Mouse (Mus musculus) CH12.LX (cell line): ENCODE measurements at regions not wholly inside any gene's neighbourhood (a gene's known extent, or its start where the extent isn't known, plus 50 kb on each side); places are given as distances from the start of the nearest gene placed in this dataset.

ENCODE experiments used
- DNase-seq: peaks from one replicate; pipeline ENCODE4 v3.0.0-alpha.2; 2013; ENCODE audit errors: extremely low read depth
- H3K27ac ChIP-seq: 2 replicates; pipeline ENCODE4 v1.5.1; 2012; ENCODE audit warnings: low read depth, mild to moderate bottlenecking, control low read depth, moderate library complexity; ENCODE audit not compliant: insufficient read depth
- H3K27me3 ChIP-seq: replicated peaks from 2 replicates; pipeline ENCODE3; 2012; ENCODE audit warnings: inconsistent platforms
- H3K36me3 ChIP-seq, 2 experiments: replicated peaks in 1 of 2; 2 replicates each; pipeline versions ENCODE3 to v1.6.1; 2012; ENCODE audit warnings: inconsistent platforms in 1 of 2, low read length in 1 of 2, mild to moderate bottlenecking in 1 of 2, mixed read lengths in 1 of 2, moderate library complexity in 1 of 2; ENCODE audit not compliant: control insufficient read depth in 1 of 2, insufficient read depth in 1 of 2
- H3K4me1 ChIP-seq, 2 experiments: 2 replicates each; pipeline ENCODE4 v1.6.1; 2012; ENCODE audit warnings: inconsistent platforms in 1 of 2, moderate library complexity in 1 of 2; ENCODE audit not compliant: insufficient read depth in 2 of 2, control insufficient read depth in 1 of 2
- H3K4me2 ChIP-seq: 2 replicates; pipeline ENCODE4 v1.6.1; 2012; ENCODE audit warnings: low read depth, mild to moderate bottlenecking, control low read depth; ENCODE audit not compliant: poor library complexity, insufficient read depth, severe bottlenecking
- H3K4me3 ChIP-seq, 3 experiments: fragments of 150-350 bp in 1 of 3; sonication (generic) in 1 of 3; replicated peaks in 1 of 3; 2 replicates each; pipeline versions ENCODE3 to v1.5.1; 2011 to 2012; ENCODE audit warnings: low read depth in 2 of 3, low read length in 2 of 3, mild to moderate bottlenecking in 2 of 3, moderate library complexity in 2 of 3, control low read depth in 1 of 3, improper control_type of control experiment in 1 of 3, inconsistent platforms in 1 of 3, mixed read lengths in 1 of 3; ENCODE audit not compliant: poor library complexity in 1 of 3
- H3K79me2 ChIP-seq: replicated peaks from 2 replicates; pipeline ENCODE4 v1.6.1; 2012; ENCODE audit warnings: mild to moderate bottlenecking, moderate library complexity; ENCODE audit not compliant: control insufficient read depth, poor library complexity, insufficient read depth, severe bottlenecking; ENCODE audit errors: extremely low read depth
- H3K9ac ChIP-seq: 2 replicates; pipeline ENCODE4 v1.6.1; 2012; ENCODE audit warnings: low read depth, mild to moderate bottlenecking, control low read depth, moderate library complexity; ENCODE audit not compliant: insufficient read depth
- H3K9me3 ChIP-seq: replicated peaks from 2 replicates; pipeline ENCODE3; 2012; ENCODE audit warnings: low read length, inconsistent platforms, mixed read lengths
- CHD2 ChIP-seq: IDR thresholded peaks from 2 replicates; pipeline ENCODE4 v1.6.1; 2011; ENCODE audit warnings: low read length, improper control_type of control experiment
- CTCF ChIP-seq, 2 experiments: IDR thresholded peaks in 1 of 2; conservative IDR thresholded peaks in 1 of 2; 2 replicates each; pipeline ENCODE4 v1.5.1; 2011 to 2012; ENCODE audit warnings: low read depth in 2 of 2, low read length in 2 of 2, improper control_type of control experiment in 1 of 2, inconsistent platforms in 1 of 2, mild to moderate bottlenecking in 1 of 2, moderate library complexity in 1 of 2
- E2F4 ChIP-seq: IDR thresholded peaks from 2 replicates; pipeline ENCODE4 v1.6.1; 2011; ENCODE audit warnings: low read depth, low read length, improper control_type of control experiment; ENCODE audit not compliant: insufficient replicate concordance
- HCFC1 ChIP-seq: IDR thresholded peaks from 2 replicates; pipeline ENCODE4 v1.6.1; 2012; ENCODE audit warnings: low read depth, mild to moderate bottlenecking, inconsistent platforms, low read length, improper control_type of control experiment
- JUND ChIP-seq: conservative IDR thresholded peaks from 2 replicates; pipeline ENCODE4 v1.6.1; 2011; ENCODE audit warnings: low read depth, low read length, improper control_type of control experiment
- KAT2A ChIP-seq: IDR thresholded peaks from 2 replicates; pipeline ENCODE4 v1.6.1; 2012; ENCODE audit warnings: low read length, improper control_type of control experiment, inconsistent platforms; ENCODE audit not compliant: insufficient replicate concordance
- MAX ChIP-seq: IDR thresholded peaks from 2 replicates; pipeline ENCODE4 v1.6.1; 2011; ENCODE audit warnings: low read length, improper control_type of control experiment
- MAZ ChIP-seq: IDR thresholded peaks from 2 replicates; pipeline ENCODE4 v1.6.1; 2012; ENCODE audit warnings: low read depth, mild to moderate bottlenecking, inconsistent platforms, low read length, improper control_type of control experiment, moderate library complexity
- MEF2A ChIP-seq: IDR thresholded peaks from 2 replicates; pipeline ENCODE4 v1.6.1; 2014; ENCODE audit warnings: low read depth, mild to moderate bottlenecking, inconsistent platforms, low read length, improper control_type of control experiment, borderline replicate concordance
- RAD21 ChIP-seq: IDR thresholded peaks from 2 replicates; pipeline ENCODE4 v1.6.1; 2011; ENCODE audit warnings: low read depth, mild to moderate bottlenecking, low read length, improper control_type of control experiment, moderate library complexity
- SIN3A ChIP-seq: IDR thresholded peaks from 2 replicates; pipeline ENCODE4 v1.6.1; 2012; ENCODE audit warnings: low read length, improper control_type of control experiment, inconsistent platforms
- TCF12 ChIP-seq: IDR thresholded peaks from 2 replicates; pipeline ENCODE4 v1.6.1; 2014; ENCODE audit warnings: low read depth, mild to moderate bottlenecking, inconsistent platforms, low read length, improper control_type of control experiment
- USF2 ChIP-seq: conservative IDR thresholded peaks from 2 replicates; pipeline ENCODE4 v1.6.1; 2011; ENCODE audit warnings: low read depth, low read length, improper control_type of control experiment
- ZKSCAN1 ChIP-seq: IDR thresholded peaks from 2 replicates; pipeline ENCODE4 v1.6.1; 2012; ENCODE audit warnings: low read depth, inconsistent platforms, low read length, improper control_type of control experiment, borderline replicate concordance
- ZNF384 ChIP-seq: IDR thresholded peaks from 2 replicates; pipeline ENCODE4 v1.6.1; 2012; ENCODE audit warnings: low read depth, low read length, improper control_type of control experiment, inconsistent platforms
- dilution Hi-C: fragments of 300-500 bp; cut with MboI; formaldehyde crosslinking; loops from 2 replicates; pipeline ENCODE4 v1.14.3; 2020; ENCODE audit warnings: low sequenced_read_pairs; ENCODE audit not compliant: extremely low pct_unique_long_range_greater_than_20kb, extremely low pct_ligation_motif_present
- in situ Hi-C: fragments of 300-500 bp; cut with MboI; formaldehyde crosslinking; loops from 3 replicates; pipeline ENCODE4 v1.14.3; 2019; ENCODE audit warnings: low sequenced_read_pairs, low pct_ligation_motif_present, low pct_unique_long_range_greater_than_20kb, mixed read lengths

DNA sequence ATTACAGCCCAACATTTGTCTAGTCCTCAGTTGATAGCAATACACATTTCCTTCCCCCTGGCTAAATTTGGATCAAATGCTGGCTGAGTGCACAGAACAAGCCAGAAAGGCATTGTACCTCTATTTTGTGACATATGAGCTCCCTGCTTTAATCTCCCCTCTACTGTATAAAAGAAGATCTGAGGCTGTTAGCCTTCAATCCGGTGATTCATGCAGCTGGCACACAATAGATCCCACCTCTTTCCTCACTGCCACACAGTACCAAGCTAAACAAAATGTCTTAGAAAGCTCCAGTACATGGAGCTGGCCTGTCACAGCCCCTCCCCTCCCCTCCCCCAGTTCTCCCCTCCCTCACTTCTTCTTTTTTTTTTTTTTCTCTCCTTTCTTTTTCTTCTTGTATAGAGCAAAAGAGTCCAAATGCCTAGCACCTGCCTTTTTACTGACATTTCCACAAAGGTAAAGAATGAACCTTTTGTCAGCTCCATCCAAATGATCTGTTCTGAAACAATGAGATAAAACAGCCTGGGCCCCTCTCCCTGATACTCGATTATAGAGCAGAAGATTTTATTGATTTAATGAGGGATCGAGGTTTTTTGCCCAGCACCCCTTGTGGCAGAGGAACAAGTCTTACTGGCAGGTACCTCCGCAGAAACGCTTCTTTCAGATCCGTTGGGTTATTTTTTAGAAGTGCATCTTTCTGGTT, 392.0 kb upstream of the Cited2 start:
- H3K9ac ChIP-seq, result peak overlapping the region; percentile 13; the same call in 1 of the 2 replicates
- TF ChIP-seq ZNF384, result 0 out of 2 replicates have a peak, but pooled peaks have one; percentile 27
- no peak for TF ChIP-seq USF2
- in situ Hi-C loops, result no loop called here

DNA sequence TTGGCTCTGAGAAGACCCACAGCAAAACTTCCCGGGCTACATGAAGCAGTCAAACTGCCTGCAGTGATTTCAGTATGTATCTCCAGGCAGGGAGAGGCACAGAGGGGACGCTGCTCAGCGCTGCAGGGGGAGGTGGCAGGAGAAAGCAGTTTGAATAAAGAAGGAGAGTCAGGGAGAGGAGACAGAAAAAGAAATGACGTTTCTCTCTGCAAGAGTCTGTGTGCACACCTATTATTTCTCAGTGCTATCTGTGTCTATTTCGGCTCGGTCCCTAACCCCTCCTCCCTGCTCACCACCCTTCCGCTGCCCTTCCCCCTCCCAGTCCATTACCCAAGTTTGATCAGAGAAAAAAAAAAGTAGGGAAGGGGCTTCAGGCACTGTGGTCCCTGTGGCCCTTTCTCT, 391.4 kb upstream of the Cited2 start:
- dilution Hi-C loops, result no loop called here
- in situ Hi-C loops, result no loop called here
- DNase-seq, result no peak
- H3K79me2 ChIP-seq, result no peaks in the 10 kb centered on the region
- H3K9me3 ChIP-seq, result no peaks in the 10 kb centered on the region
- H3K36me3 ChIP-seq, result no peaks in the 10 kb centered on the region
- H3K27me3 ChIP-seq, result no peaks in the 10 kb centered on the region
- H3K4me2 ChIP-seq, result peak overlapping the region; percentile 4
- peaks cover 5 to 27% of the 10 kb centered on the region in 2 experiments; a peak in 3 of 4 replicates for H3K4me1 ChIP-seq
- H3K27ac ChIP-seq, result no peak overlapping the region
- TF ChIP-seq ZNF384 (peak; percentile 64), SIN3A (no peak), MAX (no peak), HCFC1 (0 out of 2 replicates have a peak, but pooled peaks have one; percentile 12), ZKSCAN1 (no peak), CHD2 (peak; percentile 62), CTCF (conservative IDR thresholded peaks at IDR 0.05 in 1 of 2, IDR thresholded peaks at IDR 0.05 in 1 of 2; ENCODE audit: low read depth in 2 of 2, low read length in 2 of 2) (no peak), MAZ (no peak), MEF2A (peak; percentile 30; the same call in 1 of the 2 replicates), TCF12 (0 out of 2 replicates have a peak, but pooled peaks have one; percentile 12)
- H3K4me3 ChIP-seq, result peak overlapping the region in 1 of 3 experiments; percentile 24
- H3K9ac ChIP-seq, result no peak overlapping the region; the same call in 1 of the 2 replicates

More for the DNA sequence above, 392.0 kb upstream of the Cited2 start:
- H3K4me2 ChIP-seq, result peak overlapping the region; percentile 4
- H3K27ac ChIP-seq, result no peak overlapping the region
- peaks cover 5 to 27% of the 10 kb centered on the region in 2 experiments; a peak in 3 of 4 replicates for H3K4me1 ChIP-seq
- H3K9me3 ChIP-seq, result no peaks in the 10 kb centered on the region
- DNase-seq, result no peak
- no peaks in the 10 kb centered on the region for H3K27me3 ChIP-seq
- dilution Hi-C loops, result no loop called here
- H3K36me3 ChIP-seq, result no peaks in the 10 kb centered on the region
- peak overlapping the region in 1 of 3 experiments; percentile 24 for H3K4me3 ChIP-seq
- H3K79me2 ChIP-seq, result no peaks in the 10 kb centered on the region

DNA sequence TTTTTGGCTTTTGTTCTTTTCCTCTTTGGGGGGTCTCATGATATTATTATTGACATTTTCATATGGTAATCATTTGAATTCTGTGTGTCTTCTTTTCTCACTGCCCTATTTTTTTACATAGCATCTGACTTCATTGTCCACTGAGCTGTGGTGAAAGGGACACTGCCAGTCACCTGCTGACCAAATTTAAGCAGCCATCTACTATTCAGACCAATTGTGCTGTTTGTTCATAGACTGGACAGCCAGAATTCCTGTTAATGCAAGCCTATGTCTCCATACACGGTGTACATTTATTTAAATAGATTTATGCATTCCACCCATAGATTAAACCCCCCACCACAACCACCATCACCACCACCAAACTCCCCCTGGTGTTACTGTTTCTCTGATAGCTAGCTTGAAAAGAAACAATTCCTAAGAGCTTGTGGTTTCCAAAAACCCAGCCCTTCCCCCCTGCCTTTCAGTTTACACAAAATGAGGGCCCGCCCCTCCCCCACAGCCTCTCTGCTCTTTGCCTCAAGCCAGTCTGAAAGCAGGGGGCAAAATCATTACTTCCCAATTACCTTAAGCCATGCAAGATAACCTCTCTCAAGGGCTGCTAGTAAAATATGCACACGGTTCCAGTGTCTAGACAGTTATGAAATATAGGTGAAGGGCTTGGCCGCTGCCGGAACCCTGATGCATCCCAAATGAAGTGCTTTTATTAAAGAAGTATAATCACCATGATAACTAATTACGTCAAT, 390.8 kb upstream of the Cited2 start:
- H3K4me1 ChIP-seq, result peaks cover 5 to 27% of the 10 kb centered on the region in 2 experiments; a peak in 3 of 4 replicates
- H3K4me2 ChIP-seq, result peak overlapping the region; percentile 4; the same call in 1 of the 2 replicates
- dilution Hi-C loops, result no loop called here
- H3K9me3 ChIP-seq, result no peaks in the 10 kb centered on the region
- peak; percentile 7 for DNase-seq
- H3K79me2 ChIP-seq, result no peaks in the 10 kb centered on the region
- H3K36me3 ChIP-seq, result no peaks in the 10 kb centered on the region
- in situ Hi-C loops, result no loop called here
- no peaks in the 10 kb centered on the region for H3K27me3 ChIP-seq
- H3K9ac ChIP-seq, result no peak overlapping the region
- H3K27ac ChIP-seq, result no peak overlapping the region
- TF ChIP-seq TCF12 (no peak), RAD21 (no peak), E2F4 (no peak), MEF2A (no peak), CHD2 (peak; percentile 54; the same call in 1 of the 2 replicates), KAT2A (no peak), JUND (no peak)
- TF ChIP-seq, all 38 proteins: peak for 1
- H3K4me3 ChIP-seq, result no peak overlapping the region
